Mouse (Mus musculus): ENCODE measurements around the gene Heg1. TPM values are rescaled to one million over a fixed set of nuclear protein-coding genes. Genes with fewer than 3 reads are reported as not detected.

Gene Heg1
- polyA plus RNA-seq, 1 experiment from 2014 or later: 25.2 TPM

- peak overlapping the region; percentile 50 for H3K4me2 ChIP-seq
- H3K27me3 ChIP-seq: no peaks in the 10 kb centered on the region
- H3K9me3 ChIP-seq: no peaks in the 10 kb centered on the region
- H3K9ac ChIP-seq: no peak overlapping the region
- H3K4me3 ChIP-seq: peak overlapping the region; percentile 20
- H3K27ac ChIP-seq: no peak overlapping the region
- ATAC-seq (ENCODE audit: borderline replicate concordance, extremely low read depth, low FRiP score, low TSS enrichment): no peak
- peaks cover 8% of the 10 kb centered on the region for H3K36me3 ChIP-seq
- no peaks in the 10 kb centered on the region for H3K4me1 ChIP-seq
- 31% methylated on average over 13 of the region's 13 CpGs for WGBS
Observed at GRCm38 (mm10) chr16:33751152-33751551, 67.0 kb downstream of the Heg1 start.

- ATAC-seq (ENCODE audit: borderline replicate concordance, extremely low read depth, low FRiP score, low TSS enrichment): peak; percentile 52; the same call in 1 of the 2 replicates
- H3K9me3 ChIP-seq: no peaks in the 10 kb centered on the region
- peaks cover 6% of the 10 kb centered on the region for H3K36me3 ChIP-seq
- peak overlapping the region; percentile 20 for H3K4me3 ChIP-seq
- H3K27ac ChIP-seq: no peak overlapping the region
- WGBS: 51% methylated on average over 12 of the region's 12 CpGs
- H3K4me1 ChIP-seq: no peaks in the 10 kb centered on the region
- no peaks in the 10 kb centered on the region for H3K27me3 ChIP-seq
- H3K9ac ChIP-seq: no peak overlapping the region
- H3K4me2 ChIP-seq: peak overlapping the region; percentile 50
Observed at GRCm38 (mm10) chr16:33751590-33751989, 67.4 kb downstream of the Heg1 start.

- Histone ChIP-seq H3K36me3 (peaks cover 10% of the 10 kb centered on the region), H3K4me3 (no peak overlapping the region), H3K4me2 (no peak overlapping the region), H3K9me3 (no peaks in the 10 kb centered on the region), H3K27me3 (no peaks in the 10 kb centered on the region), H3K27ac (no peak overlapping the region), H3K9ac (no peak overlapping the region), H3K4me1 (no peaks in the 10 kb centered on the region)
- 75% methylated on average over 8 of the region's 8 CpGs for WGBS
- no peak for ATAC-seq (ENCODE audit: borderline replicate concordance, extremely low read depth, low FRiP score, low TSS enrichment)
Observed at GRCm38 (mm10) chr16:33752904-33753578, 68.9 kb downstream of the Heg1 start.

- ATAC-seq (ENCODE audit: borderline replicate concordance, extremely low read depth, low FRiP score, low TSS enrichment): no peak
- Histone ChIP-seq H3K36me3 (peaks cover 16% of the 10 kb centered on the region), H3K27me3 (no peaks in the 10 kb centered on the region), H3K4me2 (no peak overlapping the region), H3K4me3 (no peak overlapping the region), H3K9ac (no peak overlapping the region), H3K27ac (no peak overlapping the region), H3K9me3 (no peaks in the 10 kb centered on the region), H3K4me1 (no peaks in the 10 kb centered on the region)
- WGBS: 80% methylated on average over 8 of the region's 8 CpGs
Observed at GRCm38 (mm10) chr16:33755293-33755692, 71.1 kb downstream of the Heg1 start.

GRCm38 (mm10) chr16:33755961-33756360 is 71.8 kb downstream of the Heg1 start:
- WGBS: 54% methylated on average over 16 of the region's 16 CpGs
- Histone ChIP-seq H3K27ac (no peak overlapping the region), H3K4me3 (no peak overlapping the region), H3K9me3 (no peaks in the 10 kb centered on the region), H3K4me1 (no peaks in the 10 kb centered on the region), H3K27me3 (no peaks in the 10 kb centered on the region), H3K36me3 (peaks cover 16% of the 10 kb centered on the region), H3K9ac (no peak overlapping the region), H3K4me2 (no peak overlapping the region)
- no peak for ATAC-seq (ENCODE audit: borderline replicate concordance, extremely low read depth, low FRiP score, low TSS enrichment)

- Histone ChIP-seq H3K36me3 (peaks cover 16% of the 10 kb centered on the region), H3K4me2 (no peak overlapping the region), H3K9me3 (no peaks in the 10 kb centered on the region), H3K27ac (no peak overlapping the region), H3K4me3 (no peak overlapping the region), H3K4me1 (no peaks in the 10 kb centered on the region), H3K9ac (no peak overlapping the region), H3K27me3 (no peaks in the 10 kb centered on the region)
- ATAC-seq (ENCODE audit: borderline replicate concordance, extremely low read depth, low FRiP score, low TSS enrichment): no peak
- WGBS: 53% methylated on average over 6 of the region's 6 CpGs
Observed at GRCm38 (mm10) chr16:33756396-33756795, 72.2 kb downstream of the Heg1 start.

GRCm38 (mm10) chr16:33759207-33759606 is 75.0 kb downstream of the Heg1 start:
- WGBS: 82% methylated on average over 7 of the region's 7 CpGs
- ATAC-seq (ENCODE audit: borderline replicate concordance, extremely low read depth, low FRiP score, low TSS enrichment): no peak

GRCm38 (mm10) chr16:33760542-33760941 is 76.4 kb downstream of the Heg1 start:
- Histone ChIP-seq H3K9me3 (no peaks in the 10 kb centered on the region), H3K9ac (no peak overlapping the region), H3K4me3 (no peak overlapping the region), H3K4me1 (no peaks in the 10 kb centered on the region), H3K27me3 (no peaks in the 10 kb centered on the region), H3K36me3 (peaks cover 10% of the 10 kb centered on the region; the same call in 1 of the 2 replicates), H3K4me2 (no peak overlapping the region), H3K27ac (no peak overlapping the region)
- 42% methylated on average over 5 of the region's 5 CpGs for WGBS
- ATAC-seq (ENCODE audit: borderline replicate concordance, extremely low read depth, low FRiP score, low TSS enrichment): no peak

More at GRCm38 (mm10) chr16:33759207-33759606, 75.0 kb downstream of the Heg1 start:
- Histone ChIP-seq H3K27ac (no peak overlapping the region), H3K4me3 (no peak overlapping the region), H3K4me1 (no peaks in the 10 kb centered on the region), H3K27me3 (no peaks in the 10 kb centered on the region), H3K36me3 (peaks cover 12% of the 10 kb centered on the region), H3K9ac (no peak overlapping the region), H3K9me3 (no peaks in the 10 kb centered on the region), H3K4me2 (no peak overlapping the region)

- Histone ChIP-seq H3K36me3 (peaks cover 10% of the 10 kb centered on the region; the same call in 1 of the 2 replicates), H3K9me3 (no peaks in the 10 kb centered on the region), H3K4me2 (no peak overlapping the region), H3K9ac (no peak overlapping the region), H3K4me1 (no peaks in the 10 kb centered on the region), H3K27me3 (no peaks in the 10 kb centered on the region), H3K4me3 (no peak overlapping the region), H3K27ac (no peak overlapping the region)
- 78% methylated on average over 11 of the region's 11 CpGs for WGBS
- ATAC-seq (ENCODE audit: borderline replicate concordance, extremely low read depth, low FRiP score, low TSS enrichment): no peak
Observed at GRCm38 (mm10) chr16:33760996-33761395, 76.8 kb downstream of the Heg1 start.

GRCm38 (mm10) chr16:33764501-33765193 is 80.5 kb downstream of the Heg1 start:
- Histone ChIP-seq H3K4me1 (no peaks in the 10 kb centered on the region), H3K4me2 (no peak overlapping the region), H3K27ac (no peak overlapping the region), H3K9ac (no peak overlapping the region), H3K36me3 (no peaks in the 10 kb centered on the region; the same call in 1 of the 2 replicates), H3K9me3 (no peaks in the 10 kb centered on the region), H3K4me3 (no peak overlapping the region), H3K27me3 (no peaks in the 10 kb centered on the region)
- 51% methylated on average over 12 of the region's 12 CpGs for WGBS
- no peak for ATAC-seq (ENCODE audit: borderline replicate concordance, extremely low read depth, low FRiP score, low TSS enrichment)

- Histone ChIP-seq H3K36me3 (no peaks in the 10 kb centered on the region; the same call in 1 of the 2 replicates), H3K9me3 (no peaks in the 10 kb centered on the region), H3K27me3 (no peaks in the 10 kb centered on the region), H3K4me2 (no peak overlapping the region), H3K27ac (no peak overlapping the region), H3K9ac (no peak overlapping the region), H3K4me3 (no peak overlapping the region), H3K4me1 (no peaks in the 10 kb centered on the region)
- WGBS: 95% methylated on average over 2 of the region's 2 CpGs
- ATAC-seq (ENCODE audit: borderline replicate concordance, extremely low read depth, low FRiP score, low TSS enrichment): no peak
Observed at GRCm38 (mm10) chr16:33765477-33765876, 81.3 kb downstream of the Heg1 start.

- 82% methylated on average over 12 of the region's 12 CpGs for WGBS
- H3K36me3 ChIP-seq: no peaks in the 10 kb centered on the region; the same call in 1 of the 2 replicates
Observed at GRCm38 (mm10) chr16:33766309-33766708, 82.1 kb downstream of the Heg1 start.

More at GRCm38 (mm10) chr16:33766309-33766708, 82.1 kb downstream of the Heg1 start:
- no peak overlapping the region for H3K27ac ChIP-seq
- H3K9ac ChIP-seq: no peak overlapping the region
- H3K9me3 ChIP-seq: no peaks in the 10 kb centered on the region
- no peaks in the 10 kb centered on the region for H3K4me1 ChIP-seq
- no peak overlapping the region for H3K4me2 ChIP-seq
- no peak overlapping the region for H3K4me3 ChIP-seq
- no peak for ATAC-seq (ENCODE audit: borderline replicate concordance, extremely low read depth, low FRiP score, low TSS enrichment)
- H3K27me3 ChIP-seq: no peaks in the 10 kb centered on the region
